Mouse (Mus musculus) layer of hippocampus, adult 2 months (tissue): Measurements from ENCODE around the gene Kdm4a. TPM values are rescaled to one million over a fixed set of nuclear protein-coding genes. Genes with fewer than 3 reads are reported as not detected.

ENCODE experiments used
- DNase-seq, 2 experiments: peaks; one replicate each; pipeline ENCODE4 v3.0.0; 2022; ENCODE audit warnings: low spot score in 2 of 2
- H3K27ac ChIP-seq: fragments of 200-600 bp; 2 replicates; pipeline ENCODE4 v1.8.1; 2022
- H3K4me3 ChIP-seq: fragments of 200-600 bp; 2 replicates; pipeline ENCODE4 v1.8.1; 2022; ENCODE audit warnings: mild to moderate bottlenecking
- CTCF ChIP-seq: fragments of 200-600 bp; conservative IDR thresholded peaks from 2 replicates; pipeline ENCODE4 v1.8.1; 2022; ENCODE audit warnings: antibody characterized with exemption, mild to moderate bottlenecking, moderate library complexity
- microRNA-seq, 2 experiments: library from miRNA; unstranded; fragments of <30 nt; microRNA quantifications; one replicate each; pipeline ENCODE4 v1.2.0; 2021
- total RNA-seq, 2 experiments: library from RNA; stranded (reverse); gene quantifications; 2 replicates each; pipeline ENCODE4 v1.2.3; 2021

The Kdm4a gene
- total RNA-seq, 2 experiments from 2014 or later = 48.8 to 50.1 TPM

GRCm38 (mm10) chr4:118101497-118101896, 78.3 kb downstream of the Kdm4a start:
- TF ChIP-seq CTCF = no peak
- no peak for DNase-seq
- Histone ChIP-seq H3K27ac (no peak overlapping the region), H3K4me3 (no peak overlapping the region)

- no peak for DNase-seq
- no peak overlapping the region for H3K27ac ChIP-seq
- H3K4me3 ChIP-seq = no peak overlapping the region
- TF ChIP-seq CTCF = no peak
Observed at GRCm38 (mm10) chr4:118099637-118100364, 80.0 kb downstream of the Kdm4a start.

GRCm38 (mm10) chr4:118098571-118098970, 81.3 kb downstream of the Kdm4a start:
- DNase-seq = no peak
- H3K4me3 ChIP-seq = no peak overlapping the region
- no peak for TF ChIP-seq CTCF
- no peak overlapping the region for H3K27ac ChIP-seq

GRCm38 (mm10) chr4:118096069-118096468, 83.8 kb downstream of the Kdm4a start:
- DNase-seq = no peak
- Histone ChIP-seq H3K4me3 (no peak overlapping the region), H3K27ac (no peak overlapping the region)
- TF ChIP-seq CTCF = no peak

DNA sequence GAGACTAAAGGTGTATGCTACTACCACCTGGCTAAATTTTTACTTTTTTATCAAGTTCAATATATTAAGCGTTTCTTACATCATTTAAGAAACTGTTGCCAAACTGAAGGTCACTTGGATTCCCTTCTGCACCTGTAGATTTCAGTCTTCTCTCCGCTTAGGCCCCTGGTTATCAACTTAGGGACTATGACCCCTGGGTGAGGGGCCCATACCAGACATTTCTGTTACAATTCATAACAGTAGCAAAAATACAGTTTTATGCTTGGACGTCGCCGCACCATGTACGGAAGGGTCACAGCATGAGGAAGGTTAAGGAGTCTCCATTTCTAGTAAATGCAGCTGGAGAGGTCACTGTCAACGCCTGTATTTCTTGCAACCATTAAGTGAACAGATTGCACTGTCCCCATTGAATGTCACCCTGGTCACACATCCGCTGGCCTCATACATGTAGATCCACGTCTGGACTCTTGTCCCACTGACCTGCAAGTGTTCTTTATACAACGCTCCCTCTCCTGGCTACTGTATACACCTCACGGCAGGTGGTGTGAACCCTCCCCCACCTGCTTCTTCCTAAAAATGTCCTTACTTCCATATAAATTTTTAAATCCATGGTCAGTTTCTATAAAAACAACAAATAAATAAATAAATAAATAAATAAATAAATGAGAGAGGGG, 86.9 kb downstream of the Kdm4a start:
- Histone ChIP-seq H3K4me3 (no peak overlapping the region), H3K27ac (no peak overlapping the region)
- no peak for DNase-seq
- no peak for TF ChIP-seq CTCF

GRCm38 (mm10) chr4:118090449-118090848, 89.4 kb downstream of the Kdm4a start:
- TF ChIP-seq CTCF = no peak
- no peak overlapping the region for H3K4me3 ChIP-seq
- H3K27ac ChIP-seq = no peak overlapping the region
- no peak for DNase-seq

- peak; percentile 30 to 36 for DNase-seq
- peak; percentile 93 for TF ChIP-seq CTCF
- H3K27ac ChIP-seq = no peak overlapping the region
- H3K4me3 ChIP-seq = no peak overlapping the region
Observed at GRCm38 (mm10) chr4:118089939-118090338, 89.9 kb downstream of the Kdm4a start.

DNA sequence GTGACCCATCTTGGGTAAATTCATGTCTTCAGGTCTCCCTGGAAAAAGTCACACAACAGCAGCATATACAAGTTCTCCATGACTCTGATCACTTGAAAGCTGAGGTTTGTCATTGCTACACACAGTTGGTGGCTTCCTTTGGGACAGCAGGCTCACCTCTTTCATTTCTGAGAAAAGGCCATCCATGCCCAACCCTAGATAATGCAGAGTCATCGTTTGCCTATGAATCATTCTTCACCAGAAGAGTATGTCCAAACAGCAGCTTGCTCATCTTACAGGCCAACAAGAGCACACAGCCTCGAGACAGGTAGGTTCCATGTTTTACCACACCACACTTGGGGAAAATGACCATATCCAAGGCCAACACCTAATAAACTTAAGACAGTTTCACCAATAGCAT, 91.1 kb downstream of the Kdm4a start:
- no peak for TF ChIP-seq CTCF
- Histone ChIP-seq H3K4me3 (no peak overlapping the region), H3K27ac (no peak overlapping the region)
- DNase-seq = no peak

Small RNAs within 50 kb of the gene (microRNA-seq; reads per million reads assigned to microRNA genes)
- 0 to 0.32 reads per million in 2 experiments for gene Mir7226

Other genes with a start within 250 kb of the Kdm4a start
- gene St3gal3, start 45.1 kb downstream of the Kdm4a start, total RNA-seq = 10 to 100 TPM; 41.9 to 42.1 TPM
- 10 to 100 TPM; 69.8 to 73.0 TPM for gene Ptprf, start 111.4 kb upstream of the Kdm4a start, total RNA-seq
- 10 to 100 TPM; 41.7 to 46.9 TPM for gene Szt2, start 229.2 kb upstream of the Kdm4a start, total RNA-seq
- gene Med8, start 229.3 kb upstream of the Kdm4a start, total RNA-seq = 10 to 100 TPM; 56.4 to 56.6 TPM
- gene Elovl1, start 248.1 kb upstream of the Kdm4a start, total RNA-seq = 10 to 100 TPM; 20.8 to 22.9 TPM